Mouse (Mus musculus): ENCODE data around the gene Ahdc1. TPM values are rescaled to one million over a fixed set of nuclear protein-coding genes. Genes with fewer than 3 reads are reported as not detected.

Gene Ahdc1
- polyA plus RNA-seq, 1 experiment from 2014 or later: 10.4 TPM

DNA sequence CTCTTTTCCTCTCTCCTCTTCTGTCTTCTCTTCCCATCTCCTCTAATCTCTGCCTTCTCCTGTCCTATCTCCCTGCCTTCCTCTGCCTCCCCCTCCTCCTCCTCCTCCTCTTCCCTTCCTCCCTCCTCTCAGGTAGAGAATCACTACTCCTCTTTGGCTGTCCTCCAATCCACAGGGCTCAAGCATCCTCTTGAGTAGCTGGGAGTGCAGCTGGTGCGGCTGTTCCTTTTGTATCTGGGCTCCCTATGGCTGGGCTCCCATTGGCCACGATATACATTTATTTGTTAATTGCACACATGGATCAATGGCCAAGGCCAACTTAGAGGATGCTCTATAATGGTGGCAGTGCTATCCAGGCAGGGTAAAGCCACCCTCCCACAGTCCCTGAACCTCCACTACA, 38.5 kb upstream of the Ahdc1 start:
- peaks cover 20% of the 10 kb centered on the region for H3K4me1 ChIP-seq (ENCODE audit: control insufficient read depth, insufficient read depth, low read depth, low read length)
- ATAC-seq: no peak
- H3K4me3 ChIP-seq (ENCODE audit: low read length): no peak overlapping the region
- H3K36me3 ChIP-seq (ENCODE audit: control insufficient read depth, insufficient read depth, low read length): no peaks in the 10 kb centered on the region
- H3K9ac ChIP-seq (ENCODE audit: low read depth, low read length): no peak overlapping the region
- peaks cover 10% of the 10 kb centered on the region; the same call in 1 of the 2 replicates for H3K27me3 ChIP-seq (replicated peaks; ENCODE audit: control insufficient read depth, insufficient read depth, low read length)
- no peak overlapping the region for H3K4me2 ChIP-seq (ENCODE audit: low read length)
- WGBS: 13% methylated on average over 2 of the region's 2 CpGs
- no peak overlapping the region for H3K27ac ChIP-seq (ENCODE audit: low read depth, low read length)
- H3K9me3 ChIP-seq (ENCODE audit: control insufficient read depth, low read length): no peaks in the 10 kb centered on the region

DNA sequence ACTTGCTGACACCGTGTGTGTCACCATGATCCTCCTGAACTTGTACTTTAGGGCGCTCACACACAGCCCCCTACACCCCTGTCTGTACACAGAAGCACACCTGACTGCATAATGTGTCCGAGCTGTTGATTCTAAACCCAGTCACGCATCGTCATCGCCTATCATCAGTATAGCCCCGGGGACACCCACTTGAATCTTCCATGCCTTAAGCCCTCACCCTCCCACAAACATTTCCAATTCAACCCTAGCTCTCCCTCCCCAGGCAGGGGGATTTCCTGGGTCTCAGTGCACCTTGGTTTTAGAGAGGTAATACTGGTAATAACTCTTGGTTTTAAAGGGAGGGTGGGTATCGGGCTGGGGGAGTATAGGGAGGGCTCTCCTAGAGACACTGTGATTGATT, 37.9 kb upstream of the Ahdc1 start:
- Histone ChIP-seq H3K4me1 (ENCODE audit: control insufficient read depth, insufficient read depth, low read depth, low read length) (peaks cover 20% of the 10 kb centered on the region), H3K4me3 (ENCODE audit: low read length) (no peak overlapping the region), H3K4me2 (ENCODE audit: low read length) (no peak overlapping the region), H3K9me3 (ENCODE audit: control insufficient read depth, low read length) (no peaks in the 10 kb centered on the region), H3K36me3 (ENCODE audit: control insufficient read depth, insufficient read depth, low read length) (no peaks in the 10 kb centered on the region), H3K9ac (ENCODE audit: low read depth, low read length) (no peak overlapping the region), H3K27me3 (replicated peaks; ENCODE audit: control insufficient read depth, insufficient read depth, low read length) (peaks cover 10% of the 10 kb centered on the region; the same call in 1 of the 2 replicates), H3K27ac (ENCODE audit: low read depth, low read length) (no peak overlapping the region)
- no peak for ATAC-seq
- WGBS: 37% methylated on average over 8 of the region's 8 CpGs

DNA sequence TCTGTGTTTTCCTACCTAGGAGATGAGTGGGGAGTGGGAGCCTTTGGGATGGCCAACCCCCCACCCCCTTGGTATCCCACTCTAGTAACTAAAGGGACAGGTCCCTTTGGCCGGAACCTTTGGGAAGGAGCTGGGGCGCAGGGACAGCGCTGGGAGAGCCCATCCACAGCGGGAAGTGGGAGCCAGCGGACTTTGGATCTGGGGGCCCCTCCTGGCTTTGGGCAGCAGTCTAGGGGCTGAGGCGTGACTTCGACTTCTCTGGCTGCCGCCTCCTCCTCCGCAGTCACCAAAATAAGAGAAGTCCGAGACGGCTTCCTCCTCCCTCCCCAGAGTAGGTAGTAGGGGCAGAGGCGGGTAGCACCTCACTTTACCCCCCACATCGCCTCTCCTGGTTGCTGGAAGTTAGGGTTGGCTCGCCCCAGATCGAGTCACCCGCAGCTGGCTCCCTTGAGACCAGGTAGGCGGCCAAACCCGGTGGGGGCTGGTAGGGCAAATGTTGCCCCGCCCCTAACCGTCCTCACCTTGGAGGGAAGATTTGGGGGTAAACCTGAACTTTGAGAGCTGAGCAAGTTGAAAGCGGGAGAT, 37.2 kb upstream of the Ahdc1 start, which contains the start of gene Fgr:
Gene Fgr (plus strand): TSS at position 282 of the 585 bp plus-strand sequence.
- Histone ChIP-seq H3K4me2 (ENCODE audit: low read length) (peak within 1 kb of the TSS; percentile 40), H3K27me3 (replicated peaks; ENCODE audit: control insufficient read depth, insufficient read depth, low read length) (peaks cover 10% of the 10 kb centered on the region; the same call in 1 of the 2 replicates), H3K4me3 (ENCODE audit: low read length) (no peak within 1 kb of the TSS), H3K9me3 (ENCODE audit: control insufficient read depth, low read length) (no peaks in the 10 kb centered on the region), H3K36me3 (ENCODE audit: control insufficient read depth, insufficient read depth, low read length) (no peaks in the 10 kb centered on the region), H3K9ac (ENCODE audit: low read depth, low read length) (0 out of 2 replicates have a peak within 1 kb of the TSS, but pooled peaks have one; percentile 3), H3K27ac (ENCODE audit: low read depth, low read length) (no peak within 1 kb of the TSS), H3K4me1 (ENCODE audit: control insufficient read depth, insufficient read depth, low read depth, low read length) (peaks cover 18% of the 10 kb centered on the region)
- WGBS: 7% methylated on average over 21 of the region's 21 CpGs
- no peak for ATAC-seq

DNA sequence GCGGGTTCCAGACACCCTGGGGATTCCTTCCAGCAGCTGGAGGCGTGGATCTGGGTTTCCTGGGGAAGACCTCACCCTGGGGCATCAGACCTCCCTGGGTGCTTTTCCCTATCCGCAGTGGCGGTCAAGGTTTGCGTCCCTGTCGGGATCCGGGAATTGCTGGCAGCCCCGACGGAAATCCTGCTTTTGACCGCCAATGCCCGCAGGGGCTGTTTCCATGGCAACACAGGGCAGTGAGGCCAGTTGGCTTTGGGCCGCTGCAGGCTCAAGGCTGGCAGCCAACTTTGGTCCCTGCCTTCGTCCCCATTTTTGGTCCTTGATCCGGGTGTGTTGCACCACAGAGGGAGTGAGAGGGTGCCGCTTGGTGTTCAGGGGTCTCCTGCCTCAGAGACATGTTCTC, 36.2 kb upstream of the Ahdc1 start:
- Histone ChIP-seq H3K4me2 (ENCODE audit: low read length) (peak overlapping the region; percentile 40), H3K4me1 (ENCODE audit: control insufficient read depth, insufficient read depth, low read depth, low read length) (peaks cover 18% of the 10 kb centered on the region), H3K27me3 (replicated peaks; ENCODE audit: control insufficient read depth, insufficient read depth, low read length) (peaks cover 10% of the 10 kb centered on the region; the same call in 1 of the 2 replicates), H3K9ac (ENCODE audit: low read depth, low read length) (0 out of 2 replicates have a peak overlapping the region, but pooled peaks have one; percentile 3), H3K36me3 (ENCODE audit: control insufficient read depth, insufficient read depth, low read length) (no peaks in the 10 kb centered on the region), H3K27ac (ENCODE audit: low read depth, low read length) (peak overlapping the region; percentile 25; the same call in 1 of the 2 replicates), H3K4me3 (ENCODE audit: low read length) (no peak overlapping the region), H3K9me3 (ENCODE audit: control insufficient read depth, low read length) (no peaks in the 10 kb centered on the region)
- 1% methylated on average over 15 of the region's 15 CpGs for WGBS
- ATAC-seq: peak; percentile 45; the same call in 1 of the 2 replicates

DNA sequence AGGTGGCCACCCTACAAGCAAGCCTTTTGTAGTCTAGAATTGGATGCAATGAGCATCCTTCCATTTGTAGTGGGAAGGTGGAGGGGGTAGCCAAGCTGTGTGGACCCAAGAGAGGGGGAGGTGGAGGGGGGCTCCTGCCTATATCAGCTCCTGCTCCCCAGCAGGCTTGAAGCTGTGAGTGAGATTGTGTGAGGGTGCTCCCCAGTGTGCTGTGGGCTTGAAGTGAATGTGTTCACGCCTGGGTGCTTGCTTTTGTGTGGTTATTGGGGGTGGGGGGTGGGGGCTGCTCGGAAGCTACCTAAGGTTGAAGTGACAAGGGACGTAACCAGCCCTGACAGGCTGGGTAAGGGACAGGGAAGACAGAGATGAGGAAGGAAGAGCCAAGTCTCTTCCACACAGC, 35.3 kb upstream of the Ahdc1 start:
- 60% methylated on average over 3 of the region's 3 CpGs for WGBS
- Histone ChIP-seq H3K27ac (ENCODE audit: low read depth, low read length) (no peak overlapping the region), H3K27me3 (replicated peaks; ENCODE audit: control insufficient read depth, insufficient read depth, low read length) (peaks cover 10% of the 10 kb centered on the region; the same call in 1 of the 2 replicates), H3K9ac (ENCODE audit: low read depth, low read length) (no peak overlapping the region), H3K4me3 (ENCODE audit: low read length) (no peak overlapping the region), H3K4me2 (ENCODE audit: low read length) (no peak overlapping the region), H3K9me3 (ENCODE audit: control insufficient read depth, low read length) (no peaks in the 10 kb centered on the region), H3K4me1 (ENCODE audit: control insufficient read depth, insufficient read depth, low read depth, low read length) (peaks cover 18% of the 10 kb centered on the region), H3K36me3 (ENCODE audit: control insufficient read depth, insufficient read depth, low read length) (no peaks in the 10 kb centered on the region)
- ATAC-seq: no peak

DNA sequence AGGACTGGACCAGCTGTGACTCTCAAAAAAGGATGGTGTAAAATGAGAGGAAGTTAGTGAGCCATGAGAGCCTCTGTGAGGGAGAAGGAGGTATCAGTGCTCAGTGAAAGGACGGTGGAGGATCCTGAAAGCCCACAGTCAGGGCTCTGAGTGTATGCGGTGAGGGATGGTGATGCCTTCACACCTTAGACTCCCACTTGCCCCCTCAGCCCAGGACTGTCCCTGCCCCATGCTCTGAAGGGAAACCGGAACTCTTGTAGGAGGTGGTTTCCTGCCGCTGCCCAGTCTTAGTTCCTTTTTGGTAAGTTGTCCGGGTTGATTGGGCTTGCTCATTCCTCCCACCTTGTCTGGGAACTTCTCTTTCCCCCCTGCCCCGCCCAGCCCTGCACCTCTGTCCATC, 34.3 kb upstream of the Ahdc1 start:
- Histone ChIP-seq H3K36me3 (ENCODE audit: control insufficient read depth, insufficient read depth, low read length) (no peaks in the 10 kb centered on the region), H3K9ac (ENCODE audit: low read depth, low read length) (no peak overlapping the region), H3K4me2 (ENCODE audit: low read length) (no peak overlapping the region), H3K4me1 (ENCODE audit: control insufficient read depth, insufficient read depth, low read depth, low read length) (peaks cover 18% of the 10 kb centered on the region), H3K9me3 (ENCODE audit: control insufficient read depth, low read length) (no peaks in the 10 kb centered on the region), H3K4me3 (ENCODE audit: low read length) (no peak overlapping the region), H3K27me3 (replicated peaks; ENCODE audit: control insufficient read depth, insufficient read depth, low read length) (peaks cover 10% of the 10 kb centered on the region; the same call in 1 of the 2 replicates), H3K27ac (ENCODE audit: low read depth, low read length) (no peak overlapping the region)
- WGBS: 79% methylated on average over 6 of the region's 6 CpGs
- no peak for ATAC-seq

DNA sequence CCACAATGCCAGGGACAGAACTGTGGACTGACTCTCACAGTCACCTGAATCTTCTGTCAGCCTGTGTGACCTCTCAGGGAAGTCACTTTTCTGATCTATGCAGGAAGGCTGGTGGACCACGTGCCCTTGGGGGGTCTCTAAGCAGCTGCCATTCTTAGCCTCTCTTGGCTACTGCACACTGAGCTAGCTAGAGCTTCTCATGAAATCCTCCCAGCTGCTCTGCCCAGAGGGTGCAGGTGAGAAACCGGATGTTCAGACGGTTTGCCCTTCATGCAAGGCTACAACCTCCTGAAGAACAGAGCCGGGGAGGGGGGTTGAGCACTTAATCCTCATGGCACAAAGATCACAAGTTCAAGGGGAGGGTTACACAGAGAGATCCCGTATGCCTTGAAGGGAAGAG, 33.5 kb upstream of the Ahdc1 start:
- Histone ChIP-seq H3K36me3 (ENCODE audit: control insufficient read depth, insufficient read depth, low read length) (no peaks in the 10 kb centered on the region), H3K27ac (ENCODE audit: low read depth, low read length) (no peak overlapping the region), H3K4me3 (ENCODE audit: low read length) (no peak overlapping the region), H3K27me3 (replicated peaks; ENCODE audit: control insufficient read depth, insufficient read depth, low read length) (peaks cover 10% of the 10 kb centered on the region; the same call in 1 of the 2 replicates), H3K9ac (ENCODE audit: low read depth, low read length) (no peak overlapping the region), H3K4me2 (ENCODE audit: low read length) (no peak overlapping the region), H3K4me1 (ENCODE audit: control insufficient read depth, insufficient read depth, low read depth, low read length) (peaks cover 18% of the 10 kb centered on the region), H3K9me3 (ENCODE audit: control insufficient read depth, low read length) (no peaks in the 10 kb centered on the region)
- no peak for ATAC-seq
- WGBS: 46% methylated on average over 5 of the region's 5 CpGs

DNA sequence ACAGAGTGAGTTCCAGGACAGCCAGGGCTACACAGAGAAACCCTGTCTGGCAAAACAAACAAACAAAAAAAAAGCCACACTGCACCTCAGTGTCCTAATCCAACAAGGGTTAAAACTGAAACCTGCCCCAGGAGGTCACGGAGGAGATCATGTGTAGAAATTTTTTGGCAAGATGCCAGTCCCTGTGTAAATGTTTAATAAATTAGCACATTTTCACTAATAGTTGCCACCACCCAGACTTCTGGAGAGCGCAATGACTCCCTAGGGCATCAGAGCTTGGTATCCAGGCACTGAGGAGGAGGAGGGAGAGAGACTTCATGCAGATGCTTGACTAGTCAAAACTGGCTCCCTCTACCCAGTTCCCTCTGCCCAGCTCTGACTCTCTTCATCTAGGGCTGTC, 31.9 kb upstream of the Ahdc1 start:
- Histone ChIP-seq H3K36me3 (ENCODE audit: control insufficient read depth, insufficient read depth, low read length) (no peaks in the 10 kb centered on the region), H3K27ac (ENCODE audit: low read depth, low read length) (no peak overlapping the region), H3K4me2 (ENCODE audit: low read length) (no peak overlapping the region), H3K4me3 (ENCODE audit: low read length) (no peak overlapping the region), H3K9me3 (ENCODE audit: control insufficient read depth, low read length) (no peaks in the 10 kb centered on the region), H3K4me1 (ENCODE audit: control insufficient read depth, insufficient read depth, low read depth, low read length) (peaks cover 19% of the 10 kb centered on the region), H3K27me3 (replicated peaks; ENCODE audit: control insufficient read depth, insufficient read depth, low read length) (peaks cover 5% of the 10 kb centered on the region; the same call in 1 of the 2 replicates), H3K9ac (ENCODE audit: low read depth, low read length) (no peak overlapping the region)
- ATAC-seq: no peak
- WGBS: 36% methylated on average over 2 of the region's 2 CpGs

DNA sequence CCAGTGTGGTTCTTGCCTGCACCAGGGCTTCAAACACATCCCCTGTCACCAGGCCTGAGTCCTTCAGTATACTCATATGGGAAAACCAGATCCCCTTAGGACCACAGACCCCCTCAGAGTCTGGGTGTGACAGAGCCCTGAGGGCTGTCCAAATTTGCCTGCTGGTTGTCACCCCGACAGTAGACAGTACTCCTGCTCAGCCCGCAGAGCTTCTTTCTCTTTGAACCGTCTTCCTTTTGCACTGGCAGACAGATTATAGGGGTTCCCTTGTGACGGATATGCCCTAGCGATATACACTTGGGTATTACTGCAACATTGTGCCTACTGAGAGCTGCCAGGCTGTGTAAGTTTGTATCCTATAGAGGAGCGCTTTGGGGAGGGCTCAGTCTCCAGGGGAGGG, 29.4 kb upstream of the Ahdc1 start:
- 74% methylated on average over 6 of the region's 6 CpGs for WGBS

More for the DNA sequence above, 29.4 kb upstream of the Ahdc1 start:
- ATAC-seq: no peak
- H3K4me3 ChIP-seq (ENCODE audit: low read length): no peak overlapping the region
- H3K27ac ChIP-seq (ENCODE audit: low read depth, low read length): no peak overlapping the region
- no peaks in the 10 kb centered on the region for H3K9me3 ChIP-seq (ENCODE audit: control insufficient read depth, low read length)
- peaks cover 7% of the 10 kb centered on the region; the same call in 1 of the 2 replicates for H3K4me1 ChIP-seq (ENCODE audit: control insufficient read depth, insufficient read depth, low read depth, low read length)
- H3K9ac ChIP-seq (ENCODE audit: low read depth, low read length): no peak overlapping the region
- H3K36me3 ChIP-seq (ENCODE audit: control insufficient read depth, insufficient read depth, low read length): no peaks in the 10 kb centered on the region
- H3K4me2 ChIP-seq (ENCODE audit: low read length): no peak overlapping the region
- no peaks in the 10 kb centered on the region for H3K27me3 ChIP-seq (replicated peaks; ENCODE audit: control insufficient read depth, insufficient read depth, low read length)
